Mouse (Mus musculus) lung, postnatal 0 days (tissue): ENCODE measurements around the gene Extl2. TPM values are rescaled to one million over a fixed set of nuclear protein-coding genes. Genes with fewer than 3 reads are reported as not detected.
A peak's percentile ranks its signal among the peaks of the same experiment; 100 is the strongest.

Source experiments
- ATAC-seq: fragments of 200-750 bp; cut with Nextera tagmentation; 2 replicates; pipeline ENCODE4 v1.8.0; 2017; ENCODE audit warnings: moderate library complexity
- DNase-seq: peaks from one replicate; pipeline ENCODE4 v3.0.0-alpha.2; 2016; ENCODE audit warnings: low spot score
- H3K27ac ChIP-seq: fragments of 300-500 bp; sonication (generic); 2 replicates; pipeline ENCODE4 v1.5.1; 2014; ENCODE audit warnings: antibody characterized with exemption, mild to moderate bottlenecking, low read length, mixed read lengths
- H3K27me3 ChIP-seq: fragments of 300-500 bp; sonication (generic); replicated peaks from 2 replicates; pipeline ENCODE4 v1.6.1; 2014; ENCODE audit warnings: low read length, mixed read lengths; ENCODE audit not compliant: insufficient read depth
- H3K36me3 ChIP-seq: fragments of 300-500 bp; sonication (generic); 2 replicates; pipeline ENCODE4 v1.6.1; 2014; ENCODE audit warnings: low read length, mixed read lengths; ENCODE audit not compliant: insufficient read depth
- H3K4me1 ChIP-seq: fragments of 300-500 bp; sonication (generic); 2 replicates; pipeline ENCODE4 v1.6.1; 2014; ENCODE audit warnings: antibody characterized with exemption, low read depth, low read length, mixed read lengths; ENCODE audit not compliant: insufficient read depth
- H3K4me2 ChIP-seq: fragments of 300-500 bp; sonication (generic); replicated peaks from 2 replicates; pipeline ENCODE4 v1.6.1; 2014; ENCODE audit warnings: low read depth, mild to moderate bottlenecking, low read length, moderate library complexity, mixed read lengths
- H3K4me3 ChIP-seq: fragments of 300-500 bp; sonication (generic); 2 replicates; pipeline ENCODE4 v1.5.1; 2014; ENCODE audit warnings: low read depth, low read length
- H3K9ac ChIP-seq: fragments of 300-500 bp; sonication (generic); replicated peaks from 2 replicates; pipeline ENCODE4 v1.6.1; 2014; ENCODE audit warnings: low read depth, mild to moderate bottlenecking
- H3K9me3 ChIP-seq: fragments of 300-500 bp; sonication (generic); 2 replicates; pipeline ENCODE4 v1.6.1; 2016; ENCODE audit warnings: low read length, mixed read lengths
- CTCF ChIP-seq: IDR thresholded peaks from 2 replicates; pipeline ENCODE4 v1.5.1; 2016; ENCODE audit warnings: antibody characterized with exemption, mild to moderate bottlenecking
- EP300 ChIP-seq: IDR thresholded peaks from 2 replicates; pipeline ENCODE4 v1.6.1; 2016; ENCODE audit warnings: antibody characterized with exemption, mild to moderate bottlenecking, control low read depth
- WGBS: fragments of 180-500 bp; shearing (Covaris S2); extraction: QIAGEN DNeasy Blood & Tissue Kit; methylation state at CpG from one replicate; pipeline ENCODE4 v1.1.7; 2014; 5-methylcytosine and 5-hydroxymethylcytosine counted together
- polyA plus RNA-seq: library from polyadenylated mRNA; unstranded; fragments of >200 nt; fragmentation: Nextera tagmentation; extraction: Ambion mirVana; gene quantifications from 2 replicates; pipeline ENCODE4 v1.2.1, GENCODE M21; 2015

Gene Extl2
- polyA plus RNA-seq, 1 experiment from 2014 or later: 10.4 TPM

DNA sequence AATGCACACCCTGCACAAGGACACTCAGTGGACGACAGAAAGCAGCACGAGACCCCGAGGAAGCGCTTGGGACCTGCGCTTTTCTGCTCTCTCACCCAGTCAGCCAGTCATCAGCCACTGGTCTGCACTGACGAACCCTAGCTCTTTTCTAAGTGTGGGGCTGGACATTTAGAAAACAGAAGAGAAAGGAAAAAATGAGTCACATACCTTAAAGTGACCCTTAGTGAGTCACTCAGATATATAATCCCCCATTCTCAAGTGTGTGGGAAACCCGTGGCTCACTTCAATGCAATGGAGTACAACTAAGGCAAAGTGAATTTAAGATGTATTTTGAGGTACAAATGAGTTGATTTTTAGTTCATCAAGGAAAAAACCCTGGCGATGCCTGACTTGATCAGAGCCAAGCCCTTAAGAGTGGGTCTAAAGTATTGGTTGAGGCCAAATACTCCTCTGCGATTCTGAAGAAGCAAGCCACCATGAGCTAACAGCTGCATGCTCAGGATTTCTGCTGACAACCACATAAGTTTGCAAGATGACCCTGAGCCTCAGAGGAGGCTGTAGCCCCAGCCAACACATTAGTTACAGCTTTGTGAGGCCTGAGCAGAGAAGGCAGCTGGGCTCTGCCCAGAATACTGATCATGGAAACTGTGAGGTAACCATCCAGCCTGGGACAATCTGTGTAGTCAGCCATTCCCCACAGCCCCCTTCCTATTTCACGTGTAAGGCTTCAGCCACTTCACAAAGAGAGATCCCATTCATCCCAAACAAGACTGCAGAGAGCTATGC, 38.3 kb upstream of the Extl2 start:
- DNase-seq: peak; percentile 70
- Histone ChIP-seq H3K9ac (no peak overlapping the region), H3K27ac (no peak overlapping the region), H3K4me3 (no peak overlapping the region), H3K4me2 (no peak overlapping the region), H3K4me1 (no peaks in the 10 kb centered on the region), H3K36me3 (0 out of 2 replicates have a peak, but pooled peaks cover under 1% of the 10 kb centered on the region), H3K27me3 (no peaks in the 10 kb centered on the region), H3K9me3 (no peaks in the 10 kb centered on the region)
- ATAC-seq: peak; percentile 92
- TF ChIP-seq CTCF: no peak
- TF ChIP-seq EP300: no peak
- 85% methylated on average over 10 of the region's 10 CpGs for WGBS

- Histone ChIP-seq H3K9me3 (no peaks in the 10 kb centered on the region), H3K36me3 (0 out of 2 replicates have a peak, but pooled peaks cover 7% of the 10 kb centered on the region)
Measured at GRCm38 (mm10) chr3:115971045-115971785, 36.0 kb upstream of the Extl2 start.

DNA sequence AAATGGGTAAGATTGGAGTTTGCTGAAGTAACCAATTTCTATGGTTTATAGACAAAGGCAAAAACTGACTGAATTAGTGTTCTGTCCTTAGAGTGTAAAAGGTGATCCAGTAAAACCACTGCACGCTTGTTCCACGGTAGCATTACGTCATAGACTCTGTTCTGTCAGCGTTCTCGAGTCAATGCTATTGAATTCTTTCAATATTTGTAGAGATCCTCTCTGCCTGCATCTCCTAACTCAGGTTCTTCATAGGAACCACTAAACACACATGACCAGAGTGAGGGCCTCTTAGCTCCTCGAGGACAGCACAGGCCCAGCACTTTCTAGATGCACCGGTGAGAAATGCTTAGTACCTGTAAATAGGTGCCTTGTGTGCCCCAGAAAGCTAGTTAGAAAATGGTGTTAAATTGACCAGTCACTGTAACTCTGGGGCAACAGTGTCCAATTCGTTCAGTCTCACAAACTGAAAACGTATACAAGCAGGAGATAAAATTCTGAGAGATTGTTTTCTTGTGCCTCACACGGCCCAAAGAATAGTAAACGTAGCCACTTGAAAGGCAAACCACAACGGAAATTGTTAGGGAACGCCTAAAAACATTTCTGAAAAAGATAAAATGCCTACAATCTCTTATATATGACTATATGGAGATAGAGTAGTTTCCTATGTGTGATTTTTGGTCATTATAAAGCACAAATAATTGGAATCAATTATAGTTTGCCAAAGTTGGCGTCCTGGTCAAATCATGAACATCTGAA, 35.2 kb upstream of the Extl2 start:
- ATAC-seq: no peak
- no peak for DNase-seq
- 85% methylated on average over 14 of the region's 14 CpGs for WGBS
- H3K4me2 ChIP-seq: no peak overlapping the region
- H3K36me3 ChIP-seq: 0 out of 2 replicates have a peak, but pooled peaks cover 7% of the 10 kb centered on the region
- H3K27ac ChIP-seq: no peak overlapping the region
- H3K4me1 ChIP-seq: no peaks in the 10 kb centered on the region
- no peak overlapping the region for H3K4me3 ChIP-seq
- no peaks in the 10 kb centered on the region for H3K27me3 ChIP-seq
- H3K9me3 ChIP-seq: no peaks in the 10 kb centered on the region
- no peak overlapping the region for H3K9ac ChIP-seq
- TF ChIP-seq EP300 (no peak), CTCF (no peak)

More at GRCm38 (mm10) chr3:115971045-115971785, 36.0 kb upstream of the Extl2 start:
- 94% methylated on average over 20 of the region's 20 CpGs for WGBS
- Histone ChIP-seq H3K4me1 (no peaks in the 10 kb centered on the region), H3K27ac (no peak overlapping the region), H3K4me3 (no peak overlapping the region), H3K4me2 (no peak overlapping the region), H3K9ac (no peak overlapping the region), H3K27me3 (no peaks in the 10 kb centered on the region)
- ATAC-seq (no peak), DNase-seq (no peak)
- TF ChIP-seq CTCF: no peak
- no peak for TF ChIP-seq EP300

- 0 out of 2 replicates have a peak, but pooled peaks cover 13% of the 10 kb centered on the region for H3K36me3 ChIP-seq
Measured at GRCm38 (mm10) chr3:115974228-115974627, 33.0 kb upstream of the Extl2 start.

DNA sequence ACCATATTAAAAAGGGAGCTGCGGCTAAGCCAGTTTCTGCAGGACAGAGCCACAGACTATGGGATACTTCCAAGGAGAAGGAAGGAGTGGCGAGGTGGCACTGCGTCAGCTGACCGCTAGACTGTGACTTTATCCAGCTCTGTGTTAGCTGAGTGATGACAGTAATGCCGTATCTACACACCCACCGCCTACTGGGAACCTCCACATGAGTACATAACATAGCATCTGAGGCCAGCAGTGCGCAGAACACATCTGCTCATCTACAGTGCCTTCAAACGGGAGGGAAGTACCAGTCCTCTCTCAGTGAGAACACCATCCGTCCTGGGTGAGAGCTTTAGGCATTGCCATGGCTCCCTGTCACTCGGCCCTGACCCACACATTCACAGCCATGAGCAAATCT, 32.3 kb upstream of the Extl2 start:
- H3K27ac ChIP-seq: no peak overlapping the region
- H3K4me2 ChIP-seq: no peak overlapping the region
- H3K4me1 ChIP-seq: no peaks in the 10 kb centered on the region
- no peak overlapping the region for H3K4me3 ChIP-seq
- no peak for TF ChIP-seq CTCF
- TF ChIP-seq EP300: no peak
- no peak overlapping the region for H3K9ac ChIP-seq
- WGBS: 92% methylated on average over 10 of the region's 10 CpGs
- no peaks in the 10 kb centered on the region for H3K9me3 ChIP-seq
- peaks cover 17% of the 10 kb centered on the region; the same call in 1 of the 2 replicates for H3K36me3 ChIP-seq
- no peaks in the 10 kb centered on the region for H3K27me3 ChIP-seq
- DNase-seq (no peak), ATAC-seq (no peak)

More at GRCm38 (mm10) chr3:115974228-115974627, 33.0 kb upstream of the Extl2 start:
- TF ChIP-seq EP300 (no peak), CTCF (no peak)
- ATAC-seq (no peak), DNase-seq (no peak)
- no peak overlapping the region for H3K4me3 ChIP-seq
- no peak overlapping the region for H3K4me2 ChIP-seq
- WGBS: 89% methylated on average over 6 of the region's 6 CpGs
- H3K27ac ChIP-seq: no peak overlapping the region
- H3K27me3 ChIP-seq: no peaks in the 10 kb centered on the region
- no peaks in the 10 kb centered on the region for H3K4me1 ChIP-seq
- H3K9me3 ChIP-seq: no peaks in the 10 kb centered on the region
- no peak overlapping the region for H3K9ac ChIP-seq

GRCm38 (mm10) chr3:115979000-115979399, 28.3 kb upstream of the Extl2 start:
- Histone ChIP-seq H3K9ac (no peak overlapping the region), H3K4me2 (no peak overlapping the region), H3K27ac (no peak overlapping the region), H3K27me3 (no peaks in the 10 kb centered on the region), H3K36me3 (peaks cover 28% of the 10 kb centered on the region), H3K9me3 (no peaks in the 10 kb centered on the region), H3K4me1 (no peaks in the 10 kb centered on the region), H3K4me3 (no peak overlapping the region)
- DNase-seq (peak; percentile 72), ATAC-seq (no peak)
- 11% methylated on average over 1 of the region's 1 CpGs for WGBS
- TF ChIP-seq CTCF (peak; percentile 54), EP300 (no peak)
